Mouse (Mus musculus): ENCODE data around the gene C3.

Gene C3

GRCm38 (mm10) chr17:57173351-57173750 lies 54.6 kb downstream of the C3 start:
- ATAC-seq (ENCODE audit: insufficient number of reproducible peaks, low FRiP score, low TSS enrichment), result no peak

- no peak for ATAC-seq (ENCODE audit: insufficient number of reproducible peaks, low FRiP score, low TSS enrichment)
These were observed 55.6 kb downstream of the C3 start for GRCm38 (mm10) chr17:57172378-57172777.

GRCm38 (mm10) chr17:57170616-57171260 lies 57.2 kb downstream of the C3 start:
- no peak for ATAC-seq (ENCODE audit: insufficient number of reproducible peaks, low FRiP score, low TSS enrichment)

- peak; percentile 72; the same call in 1 of the 2 replicates for ATAC-seq (ENCODE audit: insufficient number of reproducible peaks, low FRiP score, low TSS enrichment)
These were observed 60.8 kb downstream of the C3 start for GRCm38 (mm10) chr17:57166800-57167791.
